Mouse (Mus musculus) ZHBTc4 (cell line): ENCODE measurements around the gene Gcm2.

Experiments
- DNase-seq: peaks from one replicate; pipeline ENCODE4 v3.0.0-alpha.2; 2011; ENCODE audit warnings: low read depth, low spot score

Gene Gcm2

GRCm38 (mm10) chr13:41079859-41080258, 31.0 kb downstream of the Gcm2 start:
- DNase-seq: no peak

DNA sequence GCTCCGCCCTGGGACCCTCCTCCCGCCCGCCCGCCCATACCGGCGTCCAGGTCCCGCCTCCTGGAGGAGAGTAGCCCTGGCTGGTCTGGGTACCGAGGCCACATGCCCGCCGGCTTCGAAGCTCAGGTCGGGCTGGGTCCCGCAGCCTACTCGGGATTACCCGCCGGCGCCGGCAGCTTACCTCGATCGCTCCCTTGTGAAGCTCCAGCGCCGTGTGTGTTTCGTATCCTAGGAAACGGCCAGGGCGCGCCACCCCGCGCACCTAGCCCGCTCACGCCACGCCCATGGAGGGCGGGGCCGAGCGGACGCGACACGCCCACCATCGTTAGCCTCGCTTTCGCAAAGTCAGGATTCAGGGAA, 31.4 kb downstream of the Gcm2 start, which contains the start of gene Mak:
Mak (minus strand) TSS at position 286 of the 360 bp plus-strand sequence.
- peak; percentile 96 for DNase-seq

DNA sequence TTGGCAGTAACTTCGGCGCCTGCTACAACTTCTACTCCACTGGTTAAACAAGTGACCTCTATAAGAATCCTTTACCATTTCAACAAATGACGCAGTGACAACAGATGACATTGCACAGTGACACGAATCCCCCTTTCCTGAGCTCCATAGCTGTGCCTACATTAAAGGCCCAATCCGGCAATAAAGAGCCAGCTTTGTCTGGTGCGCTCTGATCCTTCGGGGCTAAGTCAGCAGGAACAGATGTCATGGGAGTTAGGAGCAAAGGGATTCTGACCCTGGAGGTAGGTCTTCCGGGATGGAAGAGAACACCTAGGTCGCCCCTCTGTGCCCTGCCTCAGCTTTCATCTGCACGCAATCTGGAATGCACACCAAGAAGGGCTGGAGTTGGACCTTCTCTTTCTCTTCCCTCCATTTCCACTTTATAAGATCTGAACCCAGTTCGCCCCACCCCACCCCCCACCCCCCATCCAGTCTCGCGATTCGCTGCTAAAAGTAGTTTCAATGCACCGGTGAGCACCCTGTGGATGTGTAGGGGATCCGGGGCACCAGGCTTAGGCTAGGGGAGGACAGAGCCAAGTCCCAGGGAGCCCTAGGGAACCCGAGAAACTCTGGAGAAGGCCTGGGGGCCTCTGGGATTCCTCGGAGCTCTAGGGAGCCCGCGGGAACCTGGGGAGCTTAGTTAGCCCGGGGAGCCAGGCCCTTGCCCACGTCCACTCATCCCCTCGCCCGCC, 32.0 kb downstream of the Gcm2 start:
- no peak for DNase-seq

GRCm38 (mm10) chr13:41077921-41078320, 32.9 kb downstream of the Gcm2 start:
- no peak for DNase-seq

DNA sequence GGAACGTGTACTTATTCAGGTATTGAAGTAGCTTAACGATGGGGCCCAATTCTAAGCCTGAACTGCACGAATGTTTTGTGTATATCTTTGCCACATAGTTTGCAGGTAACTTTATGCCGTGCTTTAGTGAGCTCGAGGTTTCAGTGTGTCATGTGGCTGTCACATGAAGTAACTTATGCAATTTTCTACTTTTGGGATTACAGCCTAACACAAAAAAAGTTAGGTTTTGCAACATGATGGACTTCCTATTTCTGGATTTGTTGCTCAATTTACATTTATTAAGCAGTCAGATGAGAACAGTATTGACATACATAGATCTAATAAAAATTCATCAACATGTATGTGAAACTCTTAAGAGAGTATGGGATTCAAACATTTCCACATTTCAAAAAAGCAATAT, 37.0 kb downstream of the Gcm2 start:
- no peak for DNase-seq

- DNase-seq: no peak
Observed at GRCm38 (mm10) chr13:41071617-41072016, 39.2 kb downstream of the Gcm2 start.

DNA sequence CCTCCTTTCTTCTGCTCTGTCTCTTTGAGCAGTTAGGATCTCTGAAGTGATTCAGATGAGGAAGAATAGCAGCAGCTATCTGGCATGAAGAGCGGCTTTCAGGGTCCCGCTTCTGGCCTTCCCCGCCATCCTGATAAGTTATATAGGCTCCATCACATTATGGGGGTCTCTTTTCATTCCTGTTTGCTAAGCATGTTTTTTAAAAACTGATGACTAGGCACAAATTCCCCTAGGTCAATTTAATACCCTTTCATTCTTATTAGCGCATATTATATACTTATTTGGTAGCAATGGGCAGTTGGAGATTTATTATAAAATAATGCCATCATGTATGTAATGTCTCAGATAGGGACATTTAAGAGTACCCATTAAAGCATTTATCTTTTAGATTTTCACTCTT, 43.2 kb downstream of the Gcm2 start:
- DNase-seq: no peak

- DNase-seq: no peak
Observed at GRCm38 (mm10) chr13:41051965-41052364, 58.9 kb downstream of the Gcm2 start.
